Mouse (Mus musculus): ENCODE results near the gene Hmga1b.
A peak's percentile ranks its signal among the peaks of the same experiment; 100 is the strongest.
"Not testable (repeated sequence)": the region's sequence is repeated elsewhere in the genome, so short reads cannot be mapped to it uniquely, and the experiment has no call there.

Gene Hmga1b

DNA sequence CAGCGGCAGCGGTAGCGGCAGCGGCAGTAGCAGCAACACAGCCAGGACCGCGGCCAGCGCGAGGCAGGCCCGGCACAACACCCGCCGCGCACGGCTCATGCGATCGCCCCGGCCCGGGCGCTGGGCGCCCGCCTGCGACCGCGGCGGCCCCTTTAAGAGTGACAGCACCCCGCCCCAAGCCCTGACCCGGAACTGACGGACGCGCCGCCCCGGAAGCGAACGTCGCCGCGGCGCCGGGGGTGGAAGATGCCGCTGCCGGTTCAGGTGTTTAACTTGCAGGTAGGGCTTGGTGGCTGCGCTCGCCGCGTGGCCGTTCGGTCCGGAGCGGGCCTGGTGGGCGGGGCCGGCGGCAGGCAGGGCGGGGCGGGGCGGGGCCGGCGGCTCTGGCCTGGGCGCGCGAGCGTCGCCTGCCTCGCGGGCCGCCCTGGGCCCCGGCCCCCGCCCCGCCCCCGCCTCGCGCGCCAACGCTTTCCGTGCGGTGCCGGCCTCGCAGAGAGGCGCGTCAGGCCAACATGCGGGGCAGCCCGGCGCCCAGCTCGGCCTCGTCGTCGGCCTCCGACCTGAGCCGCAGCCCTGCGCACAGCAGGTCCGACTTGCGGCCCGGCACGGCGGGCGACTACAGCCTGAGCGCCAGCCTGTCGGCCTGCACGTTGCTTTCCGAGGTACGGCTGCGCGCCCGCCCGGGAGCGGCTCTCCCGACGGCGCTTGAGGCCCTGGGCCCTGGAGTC, 21.6 kb downstream of the Hmga1b start, which contains the start of the genes Rfng and Gps1:
TSS of gene Rfng (minus strand) at position 144 of the 728 bp plus-strand sequence.
TSS of gene Gps1 (plus strand) at position 209 of the 728 bp plus-strand sequence.
- DNase-seq (ENCODE audit: low spot score): peak; percentile 86

DNA sequence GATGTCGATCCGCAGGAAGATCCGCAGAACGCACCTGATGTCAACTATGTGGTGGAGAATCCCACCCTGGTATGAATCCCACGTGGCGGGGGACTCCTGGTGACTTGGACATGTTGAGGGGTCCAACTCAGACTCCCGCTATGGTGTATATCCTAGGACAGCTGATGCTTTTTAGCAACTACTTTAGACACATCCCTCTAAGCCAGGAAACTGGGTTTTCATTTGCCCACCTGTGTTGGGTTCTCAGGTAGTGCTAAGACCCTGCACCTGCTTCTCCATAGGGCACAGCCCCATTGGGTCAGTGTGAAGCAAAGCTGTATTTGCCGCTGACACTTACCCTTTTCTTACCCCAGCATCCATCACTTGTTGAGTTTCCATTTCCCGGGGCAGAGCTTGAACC, 22.6 kb downstream of the Hmga1b start:
- DNase-seq (ENCODE audit: low spot score): no peak

DNA sequence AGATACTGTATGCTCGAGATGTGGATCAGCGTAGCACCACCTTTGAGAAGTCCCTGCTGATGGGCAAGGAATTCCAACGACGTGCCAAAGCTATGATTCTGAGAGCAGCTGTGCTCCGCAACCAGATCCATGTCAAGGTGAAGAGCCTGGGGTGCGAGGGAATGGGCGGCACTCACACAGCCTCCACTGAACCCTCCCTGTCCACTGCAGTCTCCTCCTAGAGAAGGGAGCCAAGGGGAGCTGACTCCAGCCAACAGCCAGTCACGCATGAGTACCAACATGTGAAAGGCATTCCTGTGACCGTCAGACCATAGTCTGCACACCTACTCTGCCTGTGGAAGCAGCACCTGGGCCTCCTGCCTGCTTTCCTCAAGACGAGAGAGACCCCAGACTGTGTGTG, 25.9 kb downstream of the Hmga1b start:
- not testable (repeated sequence) for DNase-seq (ENCODE audit: low spot score)

DNA sequence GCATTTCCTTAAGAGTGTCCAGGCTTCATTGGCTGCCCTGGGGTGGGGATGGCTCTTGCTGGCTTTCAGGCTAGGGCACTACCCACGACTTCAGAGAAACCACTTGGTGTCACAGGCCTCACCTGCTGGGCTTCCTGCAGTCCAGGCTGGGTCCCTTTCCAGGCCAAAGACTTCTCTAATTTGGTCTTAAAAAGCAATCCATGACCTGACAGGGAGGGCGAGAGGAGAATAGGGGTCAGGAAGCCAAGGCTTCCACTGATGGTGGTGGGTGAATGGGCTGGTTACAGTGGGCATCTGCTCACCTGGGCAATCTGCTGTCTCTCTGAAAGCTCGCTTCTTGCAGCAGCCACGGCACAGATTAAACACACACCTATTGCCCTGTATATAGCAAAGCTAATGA, 26.8 kb downstream of the Hmga1b start:
- no peak for DNase-seq (ENCODE audit: low spot score)

DNA sequence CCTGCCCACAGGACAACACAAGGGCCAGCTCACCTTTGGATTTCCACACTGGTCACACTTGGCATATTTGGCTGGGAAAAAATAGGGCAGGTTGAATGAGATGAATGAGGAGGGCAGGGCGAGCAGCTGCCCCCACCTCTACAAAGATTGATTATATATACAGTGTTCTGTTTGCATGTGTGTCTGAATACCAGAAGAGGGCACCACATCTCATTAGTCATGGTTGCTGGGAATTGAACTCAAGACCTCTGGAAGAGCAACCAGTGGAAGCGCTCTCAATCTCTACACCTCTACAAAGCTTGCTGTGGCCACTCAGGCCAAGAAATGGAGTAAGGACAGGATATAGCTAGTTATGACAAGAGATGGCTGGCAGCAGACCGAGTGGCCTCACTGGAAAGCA, 27.2 kb downstream of the Hmga1b start:
- no peak for DNase-seq (ENCODE audit: low spot score)

DNA sequence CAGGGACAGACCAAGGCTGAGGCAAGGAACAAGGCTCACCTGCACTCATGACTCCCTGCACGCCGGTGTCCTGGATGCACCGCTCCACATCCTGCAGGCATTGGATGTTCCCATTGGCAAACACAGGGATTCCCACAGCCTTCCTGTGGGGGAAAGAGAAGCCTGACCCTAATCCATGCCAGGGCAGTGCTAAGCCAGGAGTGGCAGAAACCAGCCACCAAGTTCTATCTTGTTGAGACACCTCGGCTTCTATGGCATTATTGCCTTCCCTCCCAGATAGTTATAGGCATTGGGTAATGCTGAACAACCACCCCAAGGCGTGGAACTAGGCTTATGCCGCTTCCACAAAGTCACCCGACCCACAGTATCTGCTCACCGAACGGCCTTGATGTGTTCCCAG, 30.1 kb downstream of the Hmga1b start:
- DNase-seq (ENCODE audit: low spot score): no peak

DNA sequence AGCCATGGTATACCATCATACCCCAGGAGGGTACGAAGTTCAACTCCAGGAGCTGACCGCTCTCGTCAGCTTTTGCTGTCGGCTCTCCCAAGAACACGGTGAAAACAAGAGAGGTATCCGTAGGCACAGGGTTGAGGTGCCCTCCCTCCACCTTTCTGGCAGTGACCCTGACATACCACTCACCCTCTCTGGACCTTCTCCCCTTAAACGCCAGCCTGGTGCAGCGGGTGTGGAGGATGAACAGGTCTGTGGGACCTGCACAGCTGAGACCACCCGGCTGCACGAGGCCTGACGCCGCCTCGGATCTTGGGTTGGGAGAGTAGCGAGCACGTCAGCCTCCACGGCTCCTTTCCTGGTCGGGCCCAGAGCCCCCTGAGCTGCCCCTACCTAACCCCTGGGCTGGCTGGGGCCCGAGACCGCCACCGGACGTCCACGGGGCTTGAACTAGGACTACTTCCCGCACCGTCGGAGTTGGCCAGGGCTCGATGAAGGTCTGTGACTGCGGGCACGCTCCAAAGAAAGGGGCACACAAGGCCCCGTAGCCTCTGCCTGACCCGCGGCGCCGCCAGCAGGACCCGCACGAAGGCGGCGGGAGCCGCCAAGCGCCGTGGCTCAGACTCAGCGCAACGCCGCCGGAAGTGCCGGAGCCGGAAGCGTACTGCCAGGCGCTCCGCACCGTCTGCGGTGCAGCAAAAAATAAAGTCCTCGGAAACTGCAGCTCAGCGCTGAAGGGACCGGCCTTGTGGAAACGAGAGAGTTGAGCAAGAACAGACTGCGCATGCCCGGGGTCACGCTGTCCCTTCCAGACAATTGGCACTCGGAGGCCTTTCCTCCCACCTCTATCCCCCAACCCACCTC, 33.4 kb downstream of the Hmga1b start, which contains the start of gene Dus1l:
TSS of gene Dus1l (minus strand) at position 648 of the 858 bp plus-strand sequence.
- peak; percentile 96 for DNase-seq (ENCODE audit: low spot score)

DNA sequence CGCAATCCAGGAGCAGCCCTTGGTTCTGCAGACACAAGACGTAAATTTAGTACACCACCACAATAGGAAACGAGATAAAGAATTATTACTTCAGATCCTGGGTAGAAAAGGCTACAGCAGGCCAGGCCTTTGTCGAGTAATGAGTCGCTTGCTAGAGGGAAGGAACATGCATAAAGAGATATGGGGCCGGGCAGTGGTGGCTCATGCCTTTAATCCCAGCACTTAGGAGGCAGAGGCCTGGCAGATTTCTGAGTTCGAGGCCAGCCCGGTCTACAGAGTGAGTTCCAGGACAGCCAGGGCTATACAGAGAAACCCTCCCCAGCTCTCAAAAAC, 34.0 kb downstream of the Hmga1b start:
- DNase-seq (ENCODE audit: low spot score): no peak

DNA sequence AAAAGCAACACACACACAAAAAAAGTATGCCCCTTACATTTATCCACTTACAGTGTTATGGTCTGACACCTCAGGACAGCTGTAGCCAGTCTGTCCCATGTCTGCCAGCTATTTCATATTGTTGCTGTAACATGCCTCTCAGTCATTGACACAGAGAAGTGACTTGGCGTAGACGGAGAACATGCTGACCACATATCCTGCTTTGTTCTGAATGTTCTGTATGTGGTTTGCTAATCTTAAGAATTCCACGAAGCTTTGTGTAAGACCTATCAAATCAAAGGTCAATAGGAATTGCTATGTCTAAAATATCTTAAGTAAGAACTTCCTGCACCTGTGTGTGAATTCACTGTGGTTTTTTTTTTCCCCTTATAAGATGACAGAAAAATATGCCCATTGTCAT, 35.6 kb downstream of the Hmga1b start:
- DNase-seq (ENCODE audit: low spot score): no peak

DNA sequence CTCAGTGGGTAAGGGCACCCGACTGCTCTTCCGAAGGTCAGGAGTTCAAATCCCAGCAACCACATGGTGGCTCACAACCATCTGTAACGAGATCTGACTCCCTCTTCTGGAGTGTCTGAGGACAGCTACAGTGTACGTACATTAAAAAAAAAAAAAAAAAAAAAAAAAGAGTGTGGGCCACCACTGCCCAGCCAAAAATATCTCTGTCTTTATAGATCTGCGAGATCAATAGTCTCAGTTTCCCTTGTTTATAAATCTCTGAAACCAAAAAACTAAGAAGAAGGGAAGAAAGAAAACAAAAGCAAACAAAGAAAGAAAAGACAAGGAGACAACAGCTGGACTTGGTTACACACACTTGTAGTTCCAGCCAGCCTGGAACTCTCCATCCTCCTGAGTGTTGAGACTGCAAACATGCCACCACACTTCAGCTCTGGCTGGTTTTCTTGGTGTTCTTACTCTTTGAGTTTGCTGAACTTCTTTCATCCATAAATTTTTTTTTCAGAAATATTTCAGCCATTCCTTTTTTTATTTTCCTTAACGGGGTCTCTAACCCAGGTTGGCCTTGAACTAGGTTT, 36.8 kb downstream of the Hmga1b start:
- no peak for DNase-seq (ENCODE audit: low spot score)

DNA sequence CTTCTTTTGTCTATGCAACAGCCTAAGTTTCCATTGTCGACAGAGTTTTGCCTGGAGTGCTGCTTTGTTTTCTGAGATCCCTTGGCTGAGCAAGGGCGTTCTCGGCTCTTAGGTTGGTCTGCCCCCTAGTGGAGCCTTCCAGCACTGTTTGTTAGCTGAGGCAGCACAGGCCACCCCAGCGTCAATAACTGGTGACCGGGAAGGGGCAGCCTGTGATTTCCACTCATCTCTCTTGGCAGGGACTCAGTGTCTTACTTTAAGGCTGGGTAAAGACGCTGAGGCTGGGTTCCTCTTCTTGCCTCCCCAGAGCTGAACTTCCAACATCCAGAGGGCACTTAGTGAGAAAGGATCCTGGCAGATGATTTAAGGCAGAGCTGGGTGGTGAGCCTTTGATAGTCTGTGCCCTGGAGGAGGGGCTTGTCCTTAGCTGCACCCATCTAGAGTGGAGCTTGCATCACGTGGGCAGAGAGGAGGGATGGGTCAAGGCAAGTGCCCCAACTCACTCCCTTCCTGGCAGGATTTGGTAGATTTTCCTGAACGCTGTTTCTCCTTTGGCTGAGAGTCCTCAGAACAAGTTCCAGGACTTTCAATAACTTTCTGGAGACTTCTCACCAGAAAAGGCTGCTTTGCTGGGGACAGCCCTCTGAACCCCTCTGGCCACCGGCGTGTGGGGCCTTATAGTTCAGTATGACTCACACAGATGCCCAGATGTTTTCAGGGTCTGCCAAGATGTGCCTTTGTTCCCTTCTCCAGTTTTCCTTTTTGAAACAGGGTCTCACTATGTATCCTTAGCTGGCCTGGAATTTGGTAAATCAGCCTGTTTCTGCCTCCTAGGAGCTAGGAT, 37.7 kb downstream of the Hmga1b start:
- DNase-seq (ENCODE audit: low spot score): peak; percentile 94

DNA sequence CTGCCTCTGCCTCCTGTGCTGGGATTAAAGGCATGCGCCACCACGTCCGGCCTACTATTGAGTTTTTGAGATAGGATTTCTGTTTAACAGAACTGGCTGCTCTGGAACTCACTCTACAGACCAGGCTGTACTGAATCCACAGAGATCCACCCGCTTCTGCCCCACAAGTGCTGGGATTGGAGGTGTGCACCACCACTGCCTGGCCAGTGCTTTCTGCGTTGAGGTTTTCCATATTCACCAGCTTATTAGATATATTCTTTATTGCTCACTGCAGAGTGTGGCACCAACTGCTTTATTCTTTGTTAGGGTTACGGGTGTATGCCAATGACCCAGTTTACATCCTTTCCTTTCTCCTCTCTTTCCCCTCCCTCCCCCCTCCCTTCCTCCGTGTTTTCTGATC, 41.7 kb downstream of the Hmga1b start:
- no peak for DNase-seq (ENCODE audit: low spot score)

DNA sequence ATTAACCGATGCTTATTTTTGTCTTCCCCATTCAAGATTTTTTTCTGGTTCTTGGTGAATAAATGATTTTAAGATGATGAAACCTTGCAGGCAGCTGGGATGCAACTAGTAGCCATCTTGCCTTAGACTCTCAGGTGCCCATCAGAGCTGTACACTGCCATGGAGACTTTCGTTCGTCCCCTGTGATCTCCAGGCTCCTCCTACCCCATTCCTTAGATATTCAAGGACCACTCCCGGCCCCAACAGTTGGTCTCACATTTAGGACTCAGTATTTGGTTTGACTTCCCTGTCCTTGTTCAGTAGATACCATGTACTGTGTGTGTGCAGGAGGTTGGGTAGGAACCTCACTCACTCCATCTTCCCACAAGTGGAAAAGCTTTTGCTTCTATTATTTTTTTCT, 42.2 kb downstream of the Hmga1b start:
- DNase-seq (ENCODE audit: low spot score): no peak

DNA sequence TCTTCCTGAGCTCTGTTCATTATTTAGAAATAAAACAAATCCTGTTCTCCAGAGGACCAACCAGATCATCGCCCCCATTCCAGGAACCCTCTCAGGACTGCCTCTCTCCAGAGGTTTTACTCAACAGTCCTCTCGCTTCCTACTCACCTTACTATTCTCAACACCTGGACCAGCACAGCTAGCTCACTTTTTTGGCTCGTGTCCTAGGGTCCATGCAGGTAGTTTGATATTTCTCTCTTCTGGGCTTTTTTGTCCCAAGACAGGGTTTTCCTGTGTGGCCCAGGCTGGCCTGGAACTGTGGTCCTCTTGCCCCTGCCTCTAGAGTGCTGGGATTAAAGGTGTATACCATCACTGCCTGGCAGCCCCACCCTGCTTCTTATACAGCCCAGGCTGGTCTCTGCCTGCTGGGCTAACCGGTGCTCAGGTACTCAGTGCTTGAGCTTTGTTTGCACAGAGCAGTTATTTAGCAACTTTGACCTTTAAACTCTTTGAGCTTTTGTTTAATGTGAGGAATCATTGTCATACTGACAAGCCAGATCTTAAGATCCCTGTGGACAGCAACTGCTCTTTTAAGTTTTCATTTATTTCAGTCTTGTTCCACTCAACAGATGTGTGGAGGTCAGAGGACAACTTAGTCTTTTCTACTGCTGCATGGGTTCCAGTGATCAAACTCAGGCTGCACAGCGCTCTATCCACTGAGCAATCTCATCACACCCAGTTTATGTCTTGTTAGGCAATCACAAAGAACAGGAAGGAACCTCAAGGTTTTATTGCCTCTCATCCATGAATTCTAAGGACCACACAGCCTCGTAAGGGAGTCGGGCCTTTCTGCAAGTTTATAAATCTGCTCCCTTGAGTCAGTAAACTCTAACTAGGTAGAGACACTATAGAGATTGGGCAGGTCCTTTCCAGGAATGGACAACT, 43.0 kb downstream of the Hmga1b start:
- DNase-seq (ENCODE audit: low spot score): no peak

DNA sequence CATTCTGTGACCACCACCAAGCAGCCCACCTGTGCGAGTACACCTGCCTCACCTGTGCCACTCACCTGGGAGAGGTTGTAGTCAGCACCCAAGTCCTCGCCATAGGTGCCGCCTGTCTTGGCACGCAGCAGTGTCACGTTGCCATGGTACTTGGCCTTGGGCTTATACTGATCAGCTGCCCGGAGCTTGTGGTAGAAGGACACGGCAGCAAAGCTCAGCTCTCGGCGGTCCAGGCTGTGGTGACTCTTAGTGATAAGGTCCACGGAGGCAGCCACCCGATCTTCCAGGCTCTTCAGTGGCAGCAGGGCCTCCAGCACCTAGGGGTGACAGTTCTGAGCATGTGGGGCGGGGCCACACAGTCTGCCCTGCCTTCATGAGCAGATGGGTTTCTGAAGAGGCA, 45.4 kb downstream of the Hmga1b start:
- no peak for DNase-seq (ENCODE audit: low spot score)

DNA sequence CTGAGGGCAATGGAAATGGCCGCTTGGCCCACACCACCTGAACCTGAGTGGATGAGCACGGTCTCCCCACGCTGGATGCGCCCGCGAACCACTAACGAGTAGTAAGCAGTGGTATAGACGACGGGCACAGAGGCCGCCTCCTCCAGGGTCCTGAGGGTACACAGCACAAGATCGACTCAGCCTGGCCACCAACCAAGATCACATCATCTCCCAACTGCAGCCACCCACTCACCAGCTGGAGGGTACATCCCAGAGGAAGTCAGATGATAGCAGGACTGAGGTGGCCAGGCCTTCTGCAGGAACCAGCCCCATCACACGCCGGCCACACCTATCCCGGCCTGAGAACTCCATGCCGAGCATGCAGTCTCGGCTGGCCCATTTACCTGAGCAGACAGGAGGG, 49.5 kb downstream of the Hmga1b start:
- DNase-seq (ENCODE audit: low spot score): no peak
